Mouse (Mus musculus): ENCODE measurements around the gene Eef1e1.

The Eef1e1 gene

DNA sequence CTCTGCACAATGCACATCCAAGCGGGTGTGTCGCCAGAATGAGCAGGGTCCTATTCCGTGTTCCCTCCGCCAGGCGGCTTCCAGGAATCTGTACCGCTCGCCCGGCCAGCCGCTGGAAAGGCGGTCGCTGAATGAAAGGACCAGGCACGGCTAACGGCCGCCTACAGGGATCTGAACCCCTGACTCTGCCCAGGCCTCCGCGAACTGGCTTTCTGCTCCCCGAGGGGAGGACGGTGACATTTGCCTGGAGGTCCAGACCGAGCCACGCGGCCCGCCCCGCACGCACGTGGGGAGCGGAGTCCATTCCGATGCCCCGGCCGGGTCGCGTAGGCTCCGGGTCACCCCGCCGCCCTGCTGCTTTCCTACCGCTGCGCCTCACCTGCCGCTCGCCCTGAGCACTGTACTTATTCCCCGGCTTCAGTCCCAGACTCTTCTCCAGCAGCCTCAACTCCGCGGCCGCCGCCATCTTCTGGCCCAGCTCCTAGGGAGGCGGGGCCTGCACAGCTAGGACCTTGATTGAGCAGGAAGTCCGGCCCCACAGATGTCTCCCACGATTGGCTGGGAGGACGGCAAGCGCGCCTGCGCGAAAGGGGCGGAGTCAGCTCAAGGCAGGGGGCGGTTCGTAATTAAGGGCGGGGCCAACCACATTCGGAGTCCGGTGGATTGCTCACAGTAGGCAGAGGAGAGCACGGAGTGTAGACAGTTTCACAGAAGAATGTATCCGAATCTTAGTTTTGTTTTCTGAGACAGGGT lies at the start of gene Eef1e1:
TSS of gene Eef1e1 (minus strand) at position 531 of the 753 bp plus-strand sequence.
- in situ Hi-C loops (cut with MboI, MseI): loop anchor here (10.0 to 25.0 kb wide), 2 partner anchors 304 to 454 kb away; partner anchors contain the start of genes Slc35b3 and Snrnp48

- in situ Hi-C loops (cut with MboI, MseI): loop anchor here (25.0 kb wide), 1 partner anchor 321 kb away; no protein-coding TSS in a partner anchor
These were observed 32.0 kb upstream of the Eef1e1 start for GRCm38 (mm10) chr13:38690845-38691244.

GRCm38 (mm10) chr13:38690028-38690427 lies 31.2 kb upstream of the Eef1e1 start:
- in situ Hi-C loops (cut with MboI, MseI): loop anchor here (25.0 kb wide), 1 partner anchor 322 kb away; no protein-coding TSS in a partner anchor

- in situ Hi-C loops (cut with MboI, MseI): loop anchor here (25.0 kb wide), 1 partner anchor 324 kb away; no protein-coding TSS in a partner anchor
These were observed 29.9 kb upstream of the Eef1e1 start for GRCm38 (mm10) chr13:38688761-38689160.

DNA sequence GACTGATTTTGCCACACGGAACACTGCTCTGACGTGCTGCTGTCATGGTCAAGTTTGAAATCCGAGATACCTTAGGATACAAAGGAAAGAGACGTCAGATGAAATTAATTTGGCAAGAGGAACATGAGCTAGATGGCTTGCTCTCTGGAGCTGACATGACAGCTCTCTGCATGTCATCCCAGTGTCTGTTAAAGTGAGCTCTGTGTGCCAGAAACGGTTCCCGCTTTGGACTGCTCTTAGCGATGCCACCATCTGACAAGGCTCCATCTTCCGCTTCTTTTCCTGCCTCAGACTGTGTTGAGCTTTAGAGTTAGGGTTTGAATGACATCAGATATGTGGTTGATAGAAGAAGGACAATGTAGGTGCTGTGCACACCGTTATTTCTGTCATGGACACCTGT lies 13.5 kb upstream of the Eef1e1 start:
- in situ Hi-C loops (cut with MboI, MseI): loop anchor here (25.0 kb wide), 1 partner anchor 290 kb away; the partner anchor contains the start of gene Slc35b3

DNA sequence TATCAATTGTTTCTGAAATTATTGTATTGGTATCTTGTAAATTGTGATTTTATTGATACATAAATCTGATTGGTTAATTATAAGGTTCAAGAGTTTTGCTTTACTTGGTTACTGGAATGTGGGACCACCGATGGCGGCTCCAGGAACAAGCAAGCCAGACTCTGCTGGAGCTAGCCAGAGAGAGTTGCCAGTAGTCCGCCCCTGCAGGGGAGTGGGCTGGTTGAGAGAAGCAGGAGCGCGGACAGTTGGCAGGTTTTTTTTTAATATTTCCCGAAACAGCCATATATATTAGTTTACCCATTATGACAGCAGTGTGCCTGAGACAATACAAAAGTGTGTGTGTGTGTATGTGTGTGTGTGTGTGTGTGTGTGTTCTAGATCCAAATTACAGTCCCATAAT lies 12.6 kb upstream of the Eef1e1 start:
- in situ Hi-C loops (cut with MboI, MseI): loop anchor here (25.0 kb wide), 1 partner anchor 291 kb away; the partner anchor contains the start of gene Slc35b3

DNA sequence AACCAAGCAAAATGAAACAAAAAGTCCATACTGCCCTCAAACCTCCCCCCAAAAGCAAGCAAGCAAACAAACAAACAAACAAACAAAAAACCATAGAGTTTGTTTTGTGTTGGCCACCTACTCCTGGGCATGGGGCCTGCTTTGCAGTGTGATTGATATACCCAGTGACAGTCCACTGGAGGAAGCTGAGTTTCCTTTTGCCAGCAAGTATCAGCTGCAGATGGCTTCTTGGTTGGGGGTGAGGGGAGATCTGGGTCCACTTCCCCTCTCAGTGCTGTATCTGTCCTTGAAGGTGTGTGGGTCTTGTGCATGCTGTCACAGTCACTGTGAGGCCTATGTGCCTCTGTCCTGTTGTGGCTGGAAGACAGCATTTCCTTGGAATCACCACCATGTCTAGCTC lies 11.2 kb upstream of the Eef1e1 start:
- in situ Hi-C loops (cut with MboI, MseI): loop anchor here (25.0 kb wide), 1 partner anchor 292 kb away; the partner anchor contains the start of gene Slc35b3

- in situ Hi-C loops (cut with MboI, MseI): loop anchor here (25.0 kb wide), 1 partner anchor 294 kb away; the partner anchor contains the start of gene Slc35b3
These were observed 9.7 kb upstream of the Eef1e1 start for GRCm38 (mm10) chr13:38668514-38668913.

- in situ Hi-C loops (cut with MboI, MseI): loop anchor here (25.0 kb wide), 1 partner anchor 298 kb away; the partner anchor contains the start of gene Slc35b3
These were observed 5.9 kb upstream of the Eef1e1 start for GRCm38 (mm10) chr13:38664753-38665152.

DNA sequence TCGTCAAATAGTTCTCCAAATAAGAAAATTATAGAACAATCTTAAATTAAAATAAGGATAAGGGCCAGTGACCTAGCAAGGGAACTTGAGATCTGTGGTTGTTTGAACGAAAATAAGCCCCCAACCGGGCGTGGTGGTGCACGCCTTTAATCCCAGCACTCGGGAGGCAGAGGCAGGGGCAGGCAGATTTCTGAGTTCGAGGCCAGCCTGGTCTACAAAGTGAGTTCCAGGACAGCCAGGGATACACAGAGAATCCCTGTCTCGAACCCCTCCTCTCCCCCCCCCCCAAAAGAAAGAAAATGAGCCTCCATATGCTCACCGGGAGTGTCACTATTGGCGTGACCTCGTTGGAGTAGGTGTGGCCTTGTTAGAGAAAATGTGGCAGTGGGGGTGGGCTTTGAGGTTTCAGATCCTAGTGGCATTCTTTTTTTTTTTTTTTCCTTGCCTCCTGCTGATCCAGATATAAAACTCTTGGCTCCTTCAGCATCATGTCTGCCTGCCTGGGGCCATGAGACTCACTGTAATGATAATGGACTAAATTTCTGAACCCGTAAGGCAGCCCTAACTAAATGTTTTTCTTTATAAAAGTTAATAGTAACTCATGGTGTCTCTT lies 772 bp upstream of the Eef1e1 start:
- in situ Hi-C loops (cut with MboI, MseI): loop anchor here (10.0 to 25.0 kb wide), 2 partner anchors 303 to 455 kb away; partner anchors contain the start of genes Slc35b3 and Snrnp48

DNA sequence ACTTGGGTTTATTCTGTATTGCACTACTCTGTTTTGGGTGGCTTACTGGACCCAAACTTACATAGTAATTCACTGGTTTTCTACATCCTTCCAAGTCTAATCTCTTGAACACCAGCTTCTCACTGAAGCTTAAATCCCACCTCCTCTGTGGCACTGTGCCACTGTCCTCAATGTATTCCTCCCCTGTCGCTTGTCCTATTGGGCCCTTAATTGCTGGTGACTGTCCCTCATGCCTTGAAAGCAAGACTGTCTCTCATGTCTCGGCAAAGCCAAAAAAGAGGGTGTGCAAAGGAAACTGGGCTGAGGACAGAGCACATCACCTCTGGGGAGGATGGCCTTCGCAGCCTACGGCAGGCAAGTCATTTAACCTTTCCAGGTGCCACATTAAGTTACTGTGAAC lies 993 bp downstream of the Eef1e1 start:
- in situ Hi-C loops (cut with MboI, MseI): loop anchor here (10.0 to 25.0 kb wide), 2 partner anchors 304 to 453 kb away; partner anchors contain the start of genes Slc35b3 and Snrnp48

GRCm38 (mm10) chr13:38650292-38650691 lies 8.6 kb downstream of the Eef1e1 start:
- in situ Hi-C loops (cut with MboI, MseI): loop anchor here (10.0 to 25.0 kb wide), 2 partner anchors 312 to 445 kb away; partner anchors contain the start of genes Slc35b3 and Snrnp48

GRCm38 (mm10) chr13:38649069-38649468 lies 9.8 kb downstream of the Eef1e1 start:
- in situ Hi-C loops (cut with MboI, MseI): no loop called here

DNA sequence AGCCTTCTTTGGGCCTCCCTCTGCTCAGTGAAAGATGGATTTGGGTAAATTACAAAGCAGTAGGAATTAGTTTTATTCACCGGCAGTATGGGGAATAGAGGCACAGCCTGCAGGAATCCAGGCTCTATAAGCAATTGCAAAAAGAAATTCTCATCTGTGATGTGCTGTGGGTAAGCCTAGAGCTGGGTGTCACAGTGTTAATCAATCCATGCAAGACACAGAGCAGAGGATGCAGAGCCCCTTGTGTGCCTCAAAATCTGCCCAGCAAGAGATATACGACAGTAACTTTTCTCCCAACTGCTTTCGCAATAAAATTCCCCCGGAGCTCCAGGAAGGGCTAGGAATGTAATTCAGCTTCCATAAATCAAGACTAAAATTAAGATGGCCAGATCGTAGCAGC lies 17.4 kb downstream of the Eef1e1 start:
- in situ Hi-C loops (cut with MboI, MseI): no loop called here

DNA sequence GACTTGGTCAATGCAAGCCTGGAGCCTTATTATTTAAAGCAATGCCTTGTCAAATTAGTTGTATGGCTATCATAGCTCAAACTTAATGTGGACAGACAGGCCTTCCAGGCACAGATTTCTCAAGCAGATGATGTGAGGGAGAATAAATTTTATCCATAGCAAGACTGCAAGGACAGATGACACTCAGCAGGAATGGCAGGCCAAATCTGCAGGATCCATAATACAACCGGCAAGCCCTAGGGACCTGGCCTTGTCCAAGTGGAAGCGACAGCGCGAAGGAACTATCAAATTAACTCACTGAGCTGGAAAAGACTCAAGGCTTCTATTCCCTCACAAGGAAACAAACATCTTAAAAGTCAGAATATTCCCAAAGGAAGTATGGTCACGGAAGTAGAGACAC lies 17.9 kb downstream of the Eef1e1 start:
- in situ Hi-C loops (cut with MboI, MseI): no loop called here

- in situ Hi-C loops (cut with MboI, MseI): no loop called here
These were observed 20.2 kb downstream of the Eef1e1 start for GRCm38 (mm10) chr13:38638694-38639093.

DNA sequence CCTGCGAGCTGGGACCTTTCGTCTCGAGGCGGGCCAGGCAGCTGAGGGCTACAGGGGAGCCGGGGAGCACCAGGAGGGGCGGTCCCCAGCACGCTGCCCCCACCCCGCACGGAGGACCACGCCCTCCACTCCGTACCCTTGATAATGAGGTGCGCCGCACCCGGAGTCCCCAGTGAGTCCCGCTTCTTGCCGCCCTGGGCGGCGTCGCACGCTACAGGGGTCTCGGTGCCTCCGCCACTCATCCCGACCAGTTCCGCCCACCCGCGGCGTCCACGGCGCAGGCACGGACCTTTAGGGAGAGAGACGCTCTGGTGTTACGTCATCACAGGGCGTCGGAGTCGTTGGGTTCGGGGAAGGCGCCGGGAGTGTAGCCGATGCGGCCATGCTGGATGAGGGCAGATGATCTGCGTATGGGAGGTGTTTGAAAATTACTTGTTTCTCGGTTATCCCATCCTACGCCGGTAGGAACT lies 24.0 kb downstream of the Eef1e1 start, which contains the start of gene Bloc1s5:
TSS of gene Bloc1s5 (minus strand) at position 310 of the 470 bp plus-strand sequence.
- in situ Hi-C loops (cut with MboI, MseI): no loop called here

DNA sequence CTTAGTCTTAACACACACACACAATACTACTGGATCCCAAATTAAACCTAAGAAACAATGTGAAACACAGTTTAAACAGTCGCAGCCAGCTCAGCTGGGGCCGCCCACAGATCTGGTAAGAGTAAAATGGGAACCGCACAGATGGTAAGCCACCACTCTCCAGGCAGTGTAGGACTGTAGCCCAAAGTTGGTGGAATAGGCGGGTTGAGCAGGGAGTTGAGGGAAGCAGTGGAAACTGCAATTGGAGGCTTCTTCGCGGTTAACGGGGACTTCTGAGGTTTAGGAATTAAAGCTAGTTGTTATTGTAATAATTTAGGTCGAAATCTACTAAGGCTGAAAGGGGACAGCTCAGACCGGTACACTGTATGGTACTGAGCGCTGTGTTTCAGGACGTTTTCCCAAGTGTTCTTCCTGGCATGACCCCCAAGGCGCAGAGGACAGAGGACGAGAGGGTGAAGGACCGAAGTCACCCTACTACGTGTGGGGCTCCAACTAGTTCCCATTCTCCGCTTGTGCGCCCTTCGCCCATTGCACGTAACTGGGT lies 24.5 kb downstream of the Eef1e1 start:
- in situ Hi-C loops (cut with MboI, MseI): no loop called here

DNA sequence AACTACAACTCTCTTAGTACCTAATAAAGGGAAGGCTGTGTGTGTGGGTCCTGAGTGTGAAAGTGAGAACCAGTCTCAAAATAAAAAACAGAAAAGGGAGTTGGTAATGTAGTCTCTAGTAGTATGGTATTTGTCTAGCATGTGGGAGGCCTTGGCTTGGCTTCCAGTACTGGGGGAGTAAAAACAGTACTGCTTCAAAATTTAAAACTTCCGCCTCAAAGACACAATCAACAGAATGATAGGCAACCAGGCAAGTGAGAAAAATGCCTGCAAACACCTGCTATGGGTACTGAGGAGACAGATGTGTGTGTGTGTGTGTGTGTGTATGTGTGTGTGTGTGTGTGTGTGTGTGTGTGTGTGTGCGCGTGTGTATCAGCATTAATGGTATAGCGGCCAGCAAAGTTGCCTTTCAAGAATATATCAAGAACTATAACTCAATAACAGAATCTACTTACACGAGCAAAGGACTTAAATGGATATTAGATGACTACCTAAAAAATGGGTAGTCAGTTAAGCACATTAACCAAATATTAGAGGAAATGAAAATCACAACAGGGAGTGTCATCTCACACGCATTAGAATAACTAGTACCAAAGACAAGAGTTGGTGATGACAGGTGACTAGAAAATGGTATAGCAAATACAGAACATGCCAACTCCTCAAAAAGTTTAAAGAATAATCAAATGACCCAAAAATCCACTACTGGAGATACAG lies 25.4 kb downstream of the Eef1e1 start:
- in situ Hi-C loops (cut with MboI, MseI): no loop called here

DNA sequence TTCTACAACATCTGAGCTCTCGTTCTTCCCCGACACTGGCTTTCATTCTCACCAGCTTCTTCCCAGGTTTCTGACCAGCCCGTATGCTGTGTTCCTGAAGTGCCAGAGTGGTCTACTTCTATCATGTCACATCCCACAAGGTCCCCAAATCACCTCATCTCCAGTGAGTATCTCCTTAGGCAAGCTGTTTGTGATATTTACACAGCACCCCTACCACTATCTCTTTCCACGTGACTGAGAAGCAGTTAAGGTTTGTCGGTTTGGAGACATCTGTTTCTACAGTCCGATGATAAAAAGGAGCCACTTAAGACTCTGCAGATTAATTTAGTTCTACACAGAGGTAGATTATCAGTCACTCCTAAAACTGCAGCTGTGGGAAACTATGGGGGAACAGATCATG lies 26.3 kb downstream of the Eef1e1 start:
- in situ Hi-C loops (cut with MboI, MseI): no loop called here

- in situ Hi-C loops (cut with MboI, MseI): no loop called here
These were observed 32.7 kb downstream of the Eef1e1 start for GRCm38 (mm10) chr13:38626229-38626525.

Measured in T-helper 2 cell (primary cell).